Mouse (Mus musculus) heart, adult 9 months (tissue): ENCODE data around the gene Ucma.

Experiments
- DNase-seq, 2 experiments: peaks; one replicate each; pipeline ENCODE4 v3.0.0; 2022; ENCODE audit warnings: low spot score in 2 of 2

The Ucma gene

DNA sequence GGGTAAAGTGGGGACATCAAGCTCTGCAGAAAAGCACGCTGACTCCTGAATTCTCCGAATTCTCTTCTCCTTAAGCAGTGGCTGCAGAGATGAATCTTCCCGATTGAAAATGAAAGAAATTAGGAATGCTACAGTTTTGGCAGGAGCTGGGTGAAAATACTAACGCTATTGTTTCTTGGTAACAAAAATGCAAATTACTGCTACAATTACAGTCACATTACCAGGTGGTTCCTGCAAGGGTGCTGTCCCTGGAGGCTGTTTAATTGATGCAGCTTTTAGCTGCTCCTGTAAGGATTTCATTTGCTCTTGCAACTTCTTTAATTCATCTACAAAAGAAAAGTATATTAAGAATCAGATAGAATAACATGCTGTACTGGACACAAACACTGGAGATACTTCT is 31.2 kb downstream of the Ucma start:
- no peak for DNase-seq

DNA sequence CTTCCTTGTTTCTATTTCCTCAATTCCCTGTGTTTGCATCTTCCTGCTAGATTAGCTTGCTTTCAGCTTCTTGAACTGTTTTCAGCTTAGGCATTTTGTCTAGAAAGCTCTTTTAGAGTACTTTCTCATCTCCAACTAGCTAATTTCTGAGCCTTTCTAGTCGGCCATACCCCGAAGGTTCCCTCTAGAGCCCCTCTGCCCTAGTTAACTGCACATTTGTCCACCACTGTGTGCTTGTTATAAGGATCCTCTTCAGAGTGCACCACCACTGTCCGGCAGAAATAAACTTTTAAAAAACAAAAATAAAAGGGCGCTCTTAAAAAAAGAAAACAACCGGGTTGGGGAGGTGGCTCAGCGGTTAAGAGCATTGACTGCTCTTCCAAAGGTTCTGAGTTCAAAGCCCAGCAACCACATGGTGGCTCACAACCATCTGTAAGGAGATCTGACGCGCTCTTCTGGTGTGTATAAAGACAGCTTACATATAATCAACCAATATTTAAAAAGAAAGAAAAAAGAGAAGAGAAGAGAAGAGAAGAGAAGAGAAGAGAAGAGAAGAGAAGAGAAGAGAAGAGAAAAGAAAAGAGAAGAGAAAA is 36.1 kb downstream of the Ucma start:
- no peak for DNase-seq

DNA sequence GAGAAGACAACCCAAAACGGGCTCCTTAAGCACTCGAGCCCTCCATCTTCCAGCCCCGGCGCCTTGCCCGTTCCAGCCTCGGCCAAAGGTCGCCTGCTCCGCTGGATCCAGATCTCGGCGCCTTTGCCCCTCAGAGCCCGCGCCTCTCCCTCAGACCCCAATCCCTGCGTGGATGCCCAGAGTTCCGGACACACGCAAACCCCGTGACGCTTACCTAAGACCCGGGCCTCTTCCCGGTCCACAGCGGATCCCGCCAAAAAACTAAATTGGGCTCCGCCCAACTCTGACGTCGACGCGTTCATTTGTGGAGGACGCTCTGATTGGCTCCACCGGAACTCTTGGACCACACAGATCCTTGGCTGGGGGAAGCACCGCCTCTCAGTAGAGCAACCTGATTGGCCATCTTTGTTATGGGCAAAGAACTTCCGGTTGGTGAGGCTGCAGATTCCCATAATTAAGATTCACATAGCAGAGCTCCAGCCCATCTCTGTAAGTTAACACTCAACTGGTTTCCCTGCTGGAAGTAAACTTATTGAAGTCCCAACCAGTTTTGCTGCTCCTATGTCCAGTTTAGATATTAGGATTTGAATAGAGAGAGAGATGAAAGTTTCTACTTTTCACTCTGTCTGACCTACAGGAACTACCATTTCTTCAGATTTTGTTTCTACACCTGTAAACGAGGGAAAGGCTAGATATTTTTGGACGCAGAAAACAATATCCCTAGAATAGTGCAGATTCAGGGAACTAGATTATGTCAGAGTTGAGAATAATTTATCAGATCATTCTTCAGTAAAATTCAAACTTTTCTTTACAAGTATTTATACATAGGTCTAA is 36.8 kb downstream of the Ucma start, which contains the start of gene Mcm10:
Gene Mcm10 (minus strand): TSS at position 301 of the 834 bp plus-strand sequence.
- peak; percentile 92 to 93 for DNase-seq

DNA sequence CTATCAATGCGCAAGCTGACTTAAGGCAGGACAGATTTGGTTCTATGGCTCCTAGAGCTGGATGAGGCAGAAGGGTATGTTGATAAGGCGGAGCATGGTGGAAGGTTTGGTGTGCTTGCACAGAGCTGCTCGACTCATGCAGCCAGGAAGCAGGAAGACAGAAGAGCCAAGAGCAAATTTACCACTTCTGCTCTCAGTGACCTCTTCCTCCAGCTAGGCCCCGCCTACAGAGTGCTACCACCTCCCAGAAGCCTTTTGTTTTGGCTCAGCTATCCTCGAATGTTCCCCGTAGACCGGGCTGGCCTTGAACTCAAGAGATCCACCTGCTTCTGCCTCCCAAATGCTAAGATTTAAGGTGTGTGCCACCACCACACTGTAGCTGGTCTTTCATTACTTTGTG is 38.7 kb downstream of the Ucma start:
- DNase-seq: no peak

DNA sequence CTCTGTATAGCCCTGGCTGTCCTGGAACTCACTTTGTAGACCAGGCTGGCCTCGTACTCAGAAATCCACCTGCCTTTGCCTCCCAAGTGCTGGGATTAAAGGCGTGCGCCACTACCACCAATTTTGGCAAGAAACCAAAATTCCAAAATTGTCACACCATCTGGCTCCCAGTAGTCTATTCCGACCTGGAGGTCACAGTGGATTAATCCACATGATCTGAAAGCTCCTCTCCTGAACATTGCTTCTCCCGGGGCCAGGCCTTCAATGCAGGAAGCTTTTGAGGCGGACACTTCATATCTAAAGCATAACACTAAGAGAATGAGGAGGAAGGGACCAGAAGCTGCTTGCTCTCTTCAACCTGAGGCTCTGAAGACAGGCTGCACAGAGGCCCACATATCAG is 39.6 kb downstream of the Ucma start:
- no peak for DNase-seq

DNA sequence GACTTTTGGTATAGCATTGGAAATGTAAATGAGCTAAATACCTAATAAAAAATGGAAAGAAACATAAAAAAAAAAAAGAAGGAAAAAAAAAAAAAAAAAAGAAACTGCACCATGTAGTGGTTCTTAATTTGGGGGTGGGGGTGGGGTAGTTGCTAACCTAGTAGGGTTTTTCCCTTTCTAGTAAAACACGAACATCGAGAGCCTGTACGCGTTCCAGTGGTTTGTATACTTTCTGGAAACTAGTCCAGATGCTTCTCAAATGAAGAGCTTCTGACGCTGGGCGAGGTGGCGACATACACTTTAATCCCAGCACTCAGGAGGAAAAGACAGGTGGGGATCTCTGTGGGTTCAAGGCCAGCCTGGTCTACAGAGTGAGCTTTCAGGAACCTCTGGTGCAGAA is 41.0 kb downstream of the Ucma start:
- no peak for DNase-seq

DNA sequence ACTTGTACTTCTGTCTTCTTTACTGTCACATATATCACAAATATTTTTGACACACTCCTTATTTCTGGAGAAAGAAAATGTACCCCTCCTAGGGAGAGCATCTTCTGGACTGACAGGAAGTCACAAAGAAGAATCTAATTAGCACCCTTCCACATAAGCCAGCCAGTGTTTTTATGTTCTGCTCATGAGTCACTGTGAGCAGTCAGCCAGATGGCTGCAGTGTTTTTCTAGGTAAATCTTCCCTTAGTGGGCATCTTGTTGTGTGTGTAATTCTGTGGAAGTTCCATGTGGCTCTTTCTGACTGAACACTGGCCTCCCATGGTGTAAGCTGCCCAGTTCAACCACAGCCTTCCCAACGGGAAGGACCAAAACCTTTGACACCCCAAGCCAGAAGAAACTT is 43.8 kb downstream of the Ucma start:
- no peak for DNase-seq

DNA sequence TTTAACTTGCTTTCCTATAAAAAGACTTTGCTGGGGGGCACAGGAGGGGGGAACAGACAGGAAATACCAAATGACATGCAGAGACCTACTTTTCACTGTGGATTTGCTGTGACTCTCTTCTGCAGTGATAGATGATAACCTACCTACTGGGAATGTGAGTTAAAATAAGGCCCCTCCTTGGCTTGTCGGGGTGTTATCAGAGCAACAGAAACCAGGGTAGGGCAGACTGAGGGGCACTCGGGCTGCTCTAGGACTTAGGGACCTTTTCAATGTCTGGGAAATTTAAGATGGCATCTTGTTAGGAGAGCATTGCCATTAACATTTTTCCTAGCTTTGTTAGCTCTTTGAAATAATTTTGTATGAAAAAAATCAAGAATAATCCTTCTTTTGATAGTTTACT is 47.4 kb downstream of the Ucma start:
- no peak for DNase-seq

DNA sequence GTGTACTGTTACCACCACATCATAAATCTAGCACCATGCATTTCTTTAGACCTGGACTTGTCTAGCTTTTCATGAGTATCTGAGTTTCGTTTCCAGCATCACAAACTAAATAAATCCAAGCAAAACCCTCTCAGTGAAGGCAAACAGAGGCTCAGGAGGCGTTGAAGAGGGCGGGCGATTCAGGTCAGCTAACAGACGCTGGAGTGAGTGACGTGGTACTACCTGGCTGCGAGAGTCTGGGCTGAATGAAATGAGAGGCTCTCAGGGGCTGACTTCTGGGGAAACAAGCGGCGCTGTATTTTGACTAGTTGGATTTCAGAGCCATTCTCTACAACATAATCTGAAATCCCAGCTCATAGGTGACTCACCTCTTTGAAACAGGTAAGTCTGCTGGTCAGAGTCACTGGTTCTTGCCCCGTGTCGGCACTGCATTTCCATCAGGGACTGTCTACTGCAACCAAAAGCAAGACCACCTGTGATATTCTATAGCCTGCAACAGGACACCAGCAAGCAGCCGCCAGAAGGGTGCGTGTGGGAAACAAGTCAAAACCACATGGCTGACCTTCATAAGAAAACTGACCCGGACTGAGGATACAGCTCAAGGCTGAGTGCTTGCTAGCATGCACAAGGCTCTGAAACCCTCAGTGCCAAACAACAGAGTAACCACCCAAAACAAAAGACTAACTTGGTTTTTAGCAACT is 47.9 kb downstream of the Ucma start:
- DNase-seq: no peak

DNA sequence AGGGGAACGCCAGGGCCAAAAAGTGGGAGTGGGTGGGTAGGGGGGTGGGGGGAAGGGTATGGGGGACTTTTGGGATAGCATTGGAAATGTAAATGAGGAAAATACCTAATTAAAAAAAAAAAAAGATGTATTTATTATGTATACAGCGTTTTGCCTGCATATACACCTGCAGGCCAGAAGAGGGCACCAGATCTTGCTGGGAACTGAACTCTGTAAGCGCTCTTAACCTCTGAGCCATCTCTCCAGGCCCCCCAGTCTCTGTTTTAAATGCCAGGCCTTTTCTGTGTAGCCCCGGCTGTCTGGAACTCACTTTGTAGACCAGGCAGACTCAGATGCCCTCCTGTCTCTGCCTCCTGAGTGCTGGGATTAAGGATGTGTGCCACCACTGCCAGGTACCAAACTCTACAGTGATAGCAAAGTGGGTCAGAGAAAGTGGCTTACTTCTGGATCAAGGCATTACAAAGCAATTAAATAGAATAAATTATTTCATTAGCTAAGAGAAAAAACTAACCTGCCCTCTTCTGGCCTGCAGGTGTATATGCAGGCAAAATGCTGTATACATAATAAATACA is 49.3 kb downstream of the Ucma start:
- DNase-seq: no peak

DNA sequence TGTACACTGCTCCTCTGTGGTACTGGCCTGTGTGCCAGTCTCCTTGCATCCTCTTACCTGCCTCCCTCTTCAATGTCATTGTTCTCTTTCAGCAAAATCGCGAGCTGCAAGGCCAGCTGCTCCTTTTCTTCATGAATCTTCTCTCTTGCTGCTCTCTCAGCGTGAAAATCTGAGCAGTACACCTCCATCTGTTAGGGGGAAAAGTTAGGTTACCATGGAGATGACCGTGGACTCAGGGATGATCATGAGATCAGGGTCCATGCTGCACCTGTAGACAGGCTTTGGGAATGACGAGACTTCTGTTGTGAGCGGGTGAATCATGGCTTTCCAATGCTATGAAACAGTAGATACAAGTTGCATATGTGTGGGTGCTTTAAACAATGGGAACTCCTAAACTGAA is 51.1 kb downstream of the Ucma start:
- no peak for DNase-seq

DNA sequence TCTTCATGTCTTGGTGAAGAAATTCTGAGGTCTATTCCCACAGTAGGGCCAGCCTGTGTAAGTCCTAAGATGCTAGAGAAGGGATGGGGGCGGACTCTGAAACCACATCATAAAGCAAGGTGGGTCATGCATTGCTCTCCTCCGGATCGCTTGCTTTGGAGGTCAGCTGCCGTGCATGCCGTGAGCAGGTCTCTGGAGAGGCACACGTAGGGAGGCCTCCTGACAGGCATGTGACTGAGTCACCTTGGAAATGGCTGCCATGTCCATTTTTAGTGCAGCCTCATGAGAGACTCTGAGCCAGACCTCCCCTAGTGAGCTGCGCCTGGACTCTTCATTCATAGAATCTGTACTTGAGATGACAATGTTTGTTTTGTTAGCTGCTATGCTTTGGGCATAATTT is 52.1 kb downstream of the Ucma start:
- peak; percentile 16 to 27 for DNase-seq

DNA sequence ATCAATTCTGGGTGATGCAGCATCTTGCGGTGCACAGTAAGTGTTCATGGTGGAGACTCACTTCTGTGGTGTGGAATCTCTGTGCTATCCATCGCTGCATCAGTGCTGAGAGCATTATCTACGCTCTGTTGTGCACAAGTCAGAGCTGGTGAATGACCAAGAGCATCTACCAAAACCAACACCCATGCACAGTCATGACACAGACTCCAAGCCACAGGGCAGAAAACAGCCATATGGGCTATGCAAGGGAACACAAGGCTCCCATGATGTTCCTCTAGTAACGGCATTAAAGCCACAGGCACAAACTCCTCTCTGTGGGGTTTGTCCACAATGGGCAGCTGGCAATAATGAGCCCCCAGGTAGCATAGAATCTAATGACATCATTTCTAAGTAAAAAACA is 53.9 kb downstream of the Ucma start:
- no peak for DNase-seq

DNA sequence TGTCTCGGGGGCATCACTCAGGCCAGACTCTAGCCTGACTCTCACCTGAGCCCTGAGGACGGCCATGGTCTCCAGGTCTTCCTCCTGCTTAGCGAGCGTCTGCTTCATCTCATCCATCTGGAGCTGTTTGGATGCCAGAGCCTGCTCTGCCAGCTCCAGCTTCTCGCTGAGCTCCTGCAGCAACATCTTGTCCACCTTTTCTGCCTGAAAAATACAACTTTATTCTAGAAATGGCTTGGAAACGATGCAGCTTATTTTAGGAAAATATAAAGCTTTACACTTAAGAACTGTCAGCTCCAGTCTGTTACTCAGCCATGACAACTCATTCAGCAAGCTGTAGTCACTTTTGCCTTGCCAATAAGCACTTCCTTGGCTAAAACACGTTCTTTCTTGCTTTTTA is 55.3 kb downstream of the Ucma start:
- DNase-seq: no peak

DNA sequence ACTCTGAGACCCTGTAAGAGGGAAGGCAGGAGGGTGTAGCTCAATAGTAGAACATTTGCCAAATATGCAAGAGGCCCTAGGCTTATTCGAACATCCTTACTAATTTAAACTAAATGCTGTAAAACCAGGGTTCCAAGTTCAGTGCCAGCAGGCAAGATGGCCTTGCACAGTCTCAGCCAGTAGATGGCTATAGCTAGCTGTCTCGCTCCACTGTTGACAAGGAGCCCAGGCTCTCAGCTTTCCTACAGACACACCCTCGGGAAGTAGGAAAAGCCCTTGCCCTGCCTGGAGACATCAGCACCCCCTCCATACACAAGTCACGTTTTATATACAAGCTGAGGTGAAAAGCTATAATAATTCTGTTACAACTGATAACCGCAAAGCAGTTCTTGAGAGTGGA is 56.7 kb downstream of the Ucma start:
- no peak for DNase-seq

DNA sequence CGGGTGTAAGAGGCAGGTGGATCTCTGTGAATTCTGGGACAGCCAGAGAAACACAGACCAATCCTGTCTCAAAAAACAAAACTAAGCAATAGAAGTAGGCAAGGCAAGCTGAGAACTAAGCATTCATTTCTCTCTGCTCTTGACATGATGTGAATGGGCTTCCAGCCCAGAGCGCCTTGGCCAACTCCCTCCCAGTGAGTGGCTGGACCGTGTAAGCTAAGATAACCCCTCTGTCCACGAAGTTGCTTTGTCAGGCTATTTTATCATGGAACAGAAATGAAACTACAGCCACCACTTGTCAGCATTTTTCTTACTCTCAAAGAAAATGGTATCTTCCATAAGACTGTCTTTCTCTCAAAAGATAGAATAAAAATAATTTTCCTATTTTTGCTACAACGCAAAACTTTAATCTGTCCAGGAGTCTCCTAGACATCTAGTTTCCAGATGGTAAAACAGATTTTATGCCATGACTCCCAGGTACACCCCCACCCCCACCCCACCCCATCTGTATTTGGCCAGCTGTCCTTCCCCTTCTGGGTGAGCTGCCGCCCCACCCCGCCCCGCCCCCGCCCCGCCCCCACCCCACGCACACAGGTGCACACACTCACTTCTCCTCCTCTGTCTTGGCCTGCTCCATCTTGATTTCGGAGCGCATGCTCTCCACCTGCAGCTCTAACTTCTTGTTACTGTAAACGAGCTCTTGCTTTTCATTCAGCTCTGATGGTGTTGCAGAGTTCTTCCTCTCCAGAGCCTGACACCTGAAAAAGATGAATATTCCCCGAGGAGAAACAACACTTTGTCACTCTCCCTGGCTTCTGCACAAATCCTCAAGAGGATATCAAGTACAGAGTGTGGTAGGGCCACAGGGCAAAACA is 57.9 kb downstream of the Ucma start:
- DNase-seq: peak in 1 of 2 experiments; percentile 19

DNA sequence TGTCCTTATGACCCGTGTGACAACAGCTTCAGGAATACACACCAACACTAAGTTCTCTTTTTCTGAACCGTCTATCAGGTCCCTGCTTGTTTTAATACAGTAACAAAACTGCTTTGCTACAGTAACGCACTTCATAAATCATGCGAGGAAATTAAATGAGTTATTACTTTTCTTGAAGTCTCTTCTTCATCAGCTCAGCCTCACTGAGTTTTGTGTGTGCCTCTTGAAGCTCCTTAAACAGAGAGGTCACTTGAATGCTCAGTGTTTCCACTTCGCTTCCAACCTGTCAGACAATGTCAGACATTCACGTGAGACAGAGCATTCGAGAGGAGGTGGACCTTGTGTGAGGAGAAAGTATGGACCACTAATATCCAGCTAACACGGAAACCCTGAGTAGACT is 58.9 kb downstream of the Ucma start:
- DNase-seq: no peak

DNA sequence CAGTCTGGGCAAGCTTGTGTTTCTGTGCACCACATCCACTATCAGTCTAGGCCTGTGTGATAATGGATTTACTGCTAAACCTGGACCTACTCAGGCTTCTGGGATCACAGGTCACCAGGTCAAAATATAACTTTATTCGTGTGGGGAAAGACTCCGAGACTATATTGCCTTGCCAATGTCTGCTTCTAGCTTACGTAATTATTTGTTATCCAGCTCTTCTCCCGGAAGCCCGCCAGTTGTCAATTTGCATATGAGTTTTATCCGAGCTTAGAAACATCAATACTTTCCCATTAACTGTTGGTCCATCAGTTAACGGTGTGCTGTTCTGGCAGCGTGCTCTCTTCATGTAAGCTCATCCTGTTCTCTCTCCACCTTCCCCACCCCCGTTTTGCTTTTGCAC is 59.3 kb downstream of the Ucma start:
- no peak for DNase-seq
